Mouse (Mus musculus): ENCODE data around the gene Tmem259. TPM values are rescaled to one million over a fixed set of nuclear protein-coding genes. Genes with fewer than 3 reads are reported as not detected.

Gene Tmem259
- polyA plus RNA-seq, 1 experiment from 2014 or later, result 20.6 TPM

- Histone ChIP-seq H3K4me2 (0 out of 2 replicates have a peak overlapping the region, but pooled peaks have one; percentile 11), H3K9me3 (no peaks in the 10 kb centered on the region), H3K4me1 (peaks cover 16% of the 10 kb centered on the region), H3K27ac (no peak overlapping the region), H3K4me3 (replicated peaks) (no peak overlapping the region), H3K9ac (no peak overlapping the region), H3K36me3 (peaks cover 6% of the 10 kb centered on the region; the same call in 1 of the 2 replicates), H3K27me3 (replicated peaks) (peaks cover 24% of the 10 kb centered on the region)
- ATAC-seq (ENCODE audit: insufficient read depth, low FRiP score, low read depth), result no peak
- WGBS, result 31% methylated on average over 28 of the region's 28 CpGs
Measured at GRCm38 (mm10) chr10:80014484-80015290, 30.6 kb upstream of the Tmem259 start.

GRCm38 (mm10) chr10:80013609-80014008 lies 29.5 kb upstream of the Tmem259 start:
- peaks cover 24% of the 10 kb centered on the region for H3K27me3 ChIP-seq (replicated peaks)
- H3K36me3 ChIP-seq, result peaks cover 9% of the 10 kb centered on the region; the same call in 1 of the 2 replicates
- WGBS, result 43% methylated on average over 25 of the region's 25 CpGs
- H3K27ac ChIP-seq, result no peak overlapping the region
- H3K9ac ChIP-seq, result no peak overlapping the region
- ATAC-seq (ENCODE audit: insufficient read depth, low FRiP score, low read depth), result no peak
- H3K9me3 ChIP-seq, result no peaks in the 10 kb centered on the region
- H3K4me3 ChIP-seq (replicated peaks), result no peak overlapping the region
- H3K4me2 ChIP-seq, result no peak overlapping the region
- peaks cover 7% of the 10 kb centered on the region; the same call in 1 of the 2 replicates for H3K4me1 ChIP-seq

- H3K27ac ChIP-seq, result no peak overlapping the region
- H3K9me3 ChIP-seq, result no peaks in the 10 kb centered on the region
- H3K27me3 ChIP-seq (replicated peaks), result peaks cover 24% of the 10 kb centered on the region
- H3K4me2 ChIP-seq, result no peak overlapping the region
- no peak for ATAC-seq (ENCODE audit: insufficient read depth, low FRiP score, low read depth)
- H3K4me3 ChIP-seq (replicated peaks), result no peak overlapping the region
- H3K36me3 ChIP-seq, result peaks cover 9% of the 10 kb centered on the region; the same call in 1 of the 2 replicates
- no peak overlapping the region for H3K9ac ChIP-seq
- WGBS, result 89% methylated on average over 6 of the region's 6 CpGs
- peaks cover 5% of the 10 kb centered on the region; the same call in 1 of the 2 replicates for H3K4me1 ChIP-seq
Measured at GRCm38 (mm10) chr10:80011740-80012139, 27.6 kb upstream of the Tmem259 start.

- no peaks in the 10 kb centered on the region for H3K27me3 ChIP-seq (replicated peaks)
- no peak overlapping the region for H3K4me3 ChIP-seq (replicated peaks)
- H3K27ac ChIP-seq, result no peak overlapping the region
- H3K9me3 ChIP-seq, result no peaks in the 10 kb centered on the region
- H3K9ac ChIP-seq, result no peak overlapping the region
- 0 out of 2 replicates have a peak, but pooled peaks cover 3% of the 10 kb centered on the region for H3K36me3 ChIP-seq
- H3K4me2 ChIP-seq, result no peak overlapping the region
- H3K4me1 ChIP-seq, result 0 out of 2 replicates have a peak, but pooled peaks cover 13% of the 10 kb centered on the region
- WGBS, result 79% methylated on average over 8 of the region's 8 CpGs
- ATAC-seq (ENCODE audit: insufficient read depth, low FRiP score, low read depth), result no peak
Measured at GRCm38 (mm10) chr10:80004233-80004705, 20.1 kb upstream of the Tmem259 start.

GRCm38 (mm10) chr10:80003374-80004232 lies 19.5 kb upstream of the Tmem259 start:
- H3K27me3 ChIP-seq (replicated peaks), result no peaks in the 10 kb centered on the region
- no peak overlapping the region for H3K27ac ChIP-seq
- no peak overlapping the region for H3K4me3 ChIP-seq (replicated peaks)
- 68% methylated on average over 9 of the region's 9 CpGs for WGBS
- H3K9ac ChIP-seq, result no peak overlapping the region
- H3K4me2 ChIP-seq, result no peak overlapping the region
- no peaks in the 10 kb centered on the region for H3K9me3 ChIP-seq
- H3K36me3 ChIP-seq, result no peaks in the 10 kb centered on the region
- ATAC-seq (ENCODE audit: insufficient read depth, low FRiP score, low read depth), result 0 out of 2 replicates have a peak, but pooled peaks have one; percentile 17
- 0 out of 2 replicates have a peak, but pooled peaks cover 13% of the 10 kb centered on the region for H3K4me1 ChIP-seq

GRCm38 (mm10) chr10:80002829-80003228 lies 18.7 kb upstream of the Tmem259 start:
- no peaks in the 10 kb centered on the region for H3K9me3 ChIP-seq
- no peak overlapping the region for H3K9ac ChIP-seq
- no peak overlapping the region for H3K4me2 ChIP-seq
- H3K4me1 ChIP-seq, result peaks cover 16% of the 10 kb centered on the region; the same call in 1 of the 2 replicates
- H3K4me3 ChIP-seq (replicated peaks), result no peak overlapping the region
- no peaks in the 10 kb centered on the region for H3K27me3 ChIP-seq (replicated peaks)
- WGBS, result 33% methylated on average over 21 of the region's 21 CpGs
- H3K36me3 ChIP-seq, result no peaks in the 10 kb centered on the region
- no peak overlapping the region for H3K27ac ChIP-seq
- ATAC-seq (ENCODE audit: insufficient read depth, low FRiP score, low read depth), result no peak

GRCm38 (mm10) chr10:80001945-80002344 lies 17.8 kb upstream of the Tmem259 start:
- H3K4me1 ChIP-seq, result peaks cover 20% of the 10 kb centered on the region; the same call in 1 of the 2 replicates
- WGBS, result 72% methylated on average over 9 of the region's 9 CpGs
- no peak overlapping the region for H3K9ac ChIP-seq
- no peaks in the 10 kb centered on the region for H3K9me3 ChIP-seq
- ATAC-seq (ENCODE audit: insufficient read depth, low FRiP score, low read depth), result no peak
- no peak overlapping the region for H3K4me3 ChIP-seq (replicated peaks)
- no peak overlapping the region for H3K4me2 ChIP-seq
- no peaks in the 10 kb centered on the region for H3K36me3 ChIP-seq
- H3K27me3 ChIP-seq (replicated peaks), result no peaks in the 10 kb centered on the region
- H3K27ac ChIP-seq, result no peak overlapping the region

- Histone ChIP-seq H3K4me1 (peaks cover 11% of the 10 kb centered on the region; the same call in 1 of the 2 replicates), H3K27ac (no peak overlapping the region), H3K36me3 (peaks cover 18% of the 10 kb centered on the region), H3K9me3 (no peaks in the 10 kb centered on the region), H3K27me3 (replicated peaks) (no peaks in the 10 kb centered on the region), H3K9ac (no peak overlapping the region), H3K4me2 (peak overlapping the region; percentile 79), H3K4me3 (replicated peaks) (peak overlapping the region; percentile 58)
- 15% methylated on average over 15 of the region's 15 CpGs for WGBS
- no peak; the same call in 1 of the 2 replicates for ATAC-seq (ENCODE audit: insufficient read depth, low FRiP score, low read depth)
Measured at GRCm38 (mm10) chr10:79997819-79998218, 13.7 kb upstream of the Tmem259 start.

- H3K4me3 ChIP-seq (replicated peaks), result peak overlapping the region; percentile 58
- H3K36me3 ChIP-seq, result peaks cover 22% of the 10 kb centered on the region
- 0 out of 2 replicates have a peak overlapping the region, but pooled peaks have one; percentile 34 for H3K9ac ChIP-seq
- H3K27ac ChIP-seq, result peak overlapping the region; percentile 76
- H3K4me1 ChIP-seq, result peaks cover 9% of the 10 kb centered on the region; the same call in 1 of the 2 replicates
- no peaks in the 10 kb centered on the region for H3K27me3 ChIP-seq (replicated peaks)
- ATAC-seq (ENCODE audit: insufficient read depth, low FRiP score, low read depth), result peak; percentile 55
- under 1% methylated on average over 35 of the region's 35 CpGs for WGBS
- peak overlapping the region; percentile 79 for H3K4me2 ChIP-seq
- no peaks in the 10 kb centered on the region for H3K9me3 ChIP-seq
Measured at GRCm38 (mm10) chr10:79997034-79997760, 13.1 kb upstream of the Tmem259 start.

- under 1% methylated on average over 34 of the region's 34 CpGs for WGBS
- Histone ChIP-seq H3K36me3 (peaks cover 30% of the 10 kb centered on the region), H3K9ac (peak within 1 kb of the TSS; percentile 34; the same call in 1 of the 2 replicates), H3K27ac (peak within 1 kb of the TSS; percentile 76), H3K4me2 (peak within 1 kb of the TSS; percentile 79), H3K9me3 (no peaks in the 10 kb centered on the region), H3K4me3 (replicated peaks) (peak within 1 kb of the TSS; percentile 58), H3K4me1 (peaks cover 11% of the 10 kb centered on the region; the same call in 1 of the 2 replicates), H3K27me3 (replicated peaks) (no peaks in the 10 kb centered on the region)
- peak; percentile 88 for ATAC-seq (ENCODE audit: insufficient read depth, low FRiP score, low read depth)
Measured at GRCm38 (mm10) chr10:79996272-79997033, 12.3 kb upstream of the Tmem259 start, which contains the start of gene Abca7. Abca7 (plus strand) TSS chr10:79996494.

Measured in stomach, embryonic 15.5 days (tissue).